Mouse (Mus musculus) retina, postnatal 7 days (tissue): ENCODE measurements at regions not wholly inside any gene's neighbourhood (a gene's known extent, or its start where the extent isn't known, plus 50 kb on each side); places are given as distances from the start of the nearest gene placed in this dataset.

ENCODE experiments used
- DNase-seq: peaks from one replicate; pipeline ENCODE4 v3.0.0-alpha.2; 2012; ENCODE audit warnings: low read depth, low spot score

- DNase-seq = no peak
Measured at GRCm38 (mm10) chr13:44332716-44333240, 396.5 kb upstream of the Jarid2 start.

- no peak for DNase-seq
Measured at GRCm38 (mm10) chr13:44339061-44339741, 390.1 kb upstream of the Jarid2 start.

- no peak for DNase-seq
Measured at GRCm38 (mm10) chr13:44345094-44345493, 384.2 kb upstream of the Jarid2 start.

- no peak for DNase-seq
Measured at GRCm38 (mm10) chr13:44346636-44347035, 382.6 kb upstream of the Jarid2 start.

GRCm38 (mm10) chr13:44347662-44348061, 381.6 kb upstream of the Jarid2 start:
- no peak for DNase-seq

- DNase-seq = peak; percentile 30
Measured at GRCm38 (mm10) chr13:44353899-44354298, 375.4 kb upstream of the Jarid2 start.

GRCm38 (mm10) chr13:44355771-44356221, 373.5 kb upstream of the Jarid2 start:
- DNase-seq = no peak

GRCm38 (mm10) chr13:44356981-44357380, 372.3 kb upstream of the Jarid2 start:
- DNase-seq = no peak

GRCm38 (mm10) chr13:44359344-44359743, 369.9 kb upstream of the Jarid2 start:
- no peak for DNase-seq

- DNase-seq = no peak
Measured at GRCm38 (mm10) chr13:44360016-44360415, 369.3 kb upstream of the Jarid2 start.

GRCm38 (mm10) chr13:44360725-44361290, 368.5 kb upstream of the Jarid2 start:
- DNase-seq = peak; percentile 17

- no peak for DNase-seq
Measured at GRCm38 (mm10) chr13:44362293-44363005, 366.8 kb upstream of the Jarid2 start.

GRCm38 (mm10) chr13:44363016-44363415, 366.3 kb upstream of the Jarid2 start:
- DNase-seq = no peak

GRCm38 (mm10) chr13:44369301-44369700, 360.0 kb upstream of the Jarid2 start:
- DNase-seq = no peak

GRCm38 (mm10) chr13:44372361-44372877, 356.9 kb upstream of the Jarid2 start:
- DNase-seq = no peak

GRCm38 (mm10) chr13:44375476-44376159, 353.7 kb upstream of the Jarid2 start:
- no peak for DNase-seq

GRCm38 (mm10) chr13:44376160-44376488, 353.1 kb upstream of the Jarid2 start:
- no peak for DNase-seq

- no peak for DNase-seq
Measured at GRCm38 (mm10) chr13:44381721-44382450, 347.4 kb upstream of the Jarid2 start.

GRCm38 (mm10) chr13:44383322-44383721, 346.0 kb upstream of the Jarid2 start:
- DNase-seq = no peak

- DNase-seq = no peak
Measured at GRCm38 (mm10) chr13:44386767-44387166, 342.5 kb upstream of the Jarid2 start.

- no peak for DNase-seq
Measured at GRCm38 (mm10) chr13:44389696-44390095, 339.6 kb upstream of the Jarid2 start.
